In the genomic region with DNA sequence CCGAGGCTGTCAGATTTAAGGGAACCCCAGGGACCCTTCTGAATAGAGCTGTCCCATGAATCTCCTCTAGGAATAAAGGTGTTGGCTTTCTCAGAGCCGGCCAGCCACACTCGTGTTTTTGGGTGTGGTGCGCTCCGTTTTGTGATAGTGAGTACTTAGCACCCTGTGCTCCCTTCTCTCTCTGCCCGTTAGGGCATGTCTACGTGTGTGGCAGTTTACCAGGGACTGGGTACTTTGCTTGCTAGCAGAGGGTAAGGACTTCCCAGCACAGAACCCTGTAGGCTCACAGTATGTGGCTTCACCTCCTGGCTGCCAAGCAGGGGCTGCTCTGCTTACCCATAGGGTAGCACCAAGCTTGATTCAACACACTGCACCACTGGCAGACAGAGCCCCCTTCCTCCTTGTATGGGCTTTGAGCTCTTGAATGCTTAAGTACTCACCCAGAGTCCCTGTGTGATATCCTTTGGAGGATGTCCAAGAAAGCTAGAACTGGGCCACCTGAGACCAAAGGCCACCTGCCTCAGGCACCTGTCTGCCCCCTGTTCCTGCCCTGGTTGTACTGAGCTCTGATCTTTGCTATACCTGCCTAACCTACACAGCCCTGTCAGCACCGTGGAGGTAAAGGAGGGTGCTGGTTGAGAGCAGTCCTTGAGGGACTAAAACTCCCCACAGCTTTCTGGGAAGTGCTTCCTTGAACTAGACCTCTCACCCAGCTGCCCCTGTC, we compare ENCODE assay signal across 28 mouse cellular contexts. TPM values are rescaled to one million over a fixed set of nuclear protein-coding genes. Genes with fewer than 3 reads are reported as not detected.
DNase-seq lines count a peak whose midpoint lies in the region; ATAC-seq and TF ChIP-seq lines count a peak whose summit lies in the region.
"Had no signal": no experiment of that assay in that cellular context is flagged by ENCODE, and none has a peak within 500 bp of the region (broad histone marks: within the 10 kb centered on the region; RNA-seq: fewer than 3 reads in every experiment).

No protein-coding gene starts in this region.

- WGBS in forebrain, embryonic 13.5 days, result 92% methylated on average over 8 of the region's 8 CpGs
- 90% methylated on average over 8 of the region's 8 CpGs for WGBS in forebrain, embryonic 12.5 days
- 86% methylated on average over 8 of the region's 8 CpGs for WGBS in hindbrain, embryonic 15.5 days
- 85% methylated on average over 8 of the region's 8 CpGs for WGBS in hindbrain, postnatal 0 days
- 89% methylated on average over 8 of the region's 8 CpGs for WGBS in midbrain, embryonic 12.5 days
- 90% methylated on average over 8 of the region's 8 CpGs for WGBS in midbrain, embryonic 11.5 days
- WGBS in neural tube, embryonic 13.5 days, result 74% methylated on average over 8 of the region's 8 CpGs

- ATAC-seq in forebrain, embryonic 13.5 days, result no peak
- no peak for ATAC-seq in forebrain, embryonic 12.5 days (ENCODE audit: low FRiP score)
- ATAC-seq in hindbrain, embryonic 15.5 days (ENCODE audit: low FRiP score, low read depth), result no peak
- ATAC-seq in hindbrain, postnatal 0 days, result no peak
- no peak for ATAC-seq in midbrain, embryonic 12.5 days (ENCODE audit: low FRiP score, low read depth)
- no peak for ATAC-seq in midbrain, embryonic 11.5 days (ENCODE audit: low FRiP score)
- ATAC-seq in neural tube, embryonic 13.5 days (ENCODE audit: low read depth), result no peak
- no peak for ATAC-seq in activated CD4-positive, CD25-positive, alpha-beta regulatory T cell, adult 4 months
- ATAC-seq: forebrain, postnatal 0 days; intestine, postnatal 0 days had no signal

- H3K9me3 ChIP-seq in forebrain, embryonic 13.5 days (replicated peaks), result no peaks in the 10 kb centered on the region
- H3K9me3 ChIP-seq in forebrain, embryonic 12.5 days, result no peaks in the 10 kb centered on the region
- no peaks in the 10 kb centered on the region for H3K9me3 ChIP-seq in hindbrain, embryonic 15.5 days
- H3K9me3 ChIP-seq in hindbrain, postnatal 0 days (ENCODE audit: low read length), result no peaks in the 10 kb centered on the region
- H3K9me3 ChIP-seq in midbrain, embryonic 12.5 days, result no peaks in the 10 kb centered on the region
- no peaks in the 10 kb centered on the region for H3K9me3 ChIP-seq in midbrain, embryonic 11.5 days (ENCODE audit: control insufficient read depth, low read length)
- no peaks in the 10 kb centered on the region for H3K9me3 ChIP-seq in neural tube, embryonic 13.5 days
- H3K9me3 ChIP-seq: embryonic facial prominence, embryonic 13.5 days; forebrain, embryonic 10.5 days; G1E; heart, embryonic 10.5 days; heart, embryonic 15.5 days; limb, embryonic 10.5 days; limb, embryonic 15.5 days had no signal

- DNase-seq in hindbrain, postnatal 0 days (ENCODE audit: low spot score), result no peak
- no peak for DNase-seq in midbrain, embryonic 11.5 days (ENCODE audit: low spot score, missing footprints)
- DNase-seq: adrenal gland, postnatal 10 days; cerebellum, adult 11 months; cerebellum, adult 9-11 months; forebrain, postnatal 0 days; layer of hippocampus, adult 9-11 months; lung, embryonic 14.5 days; lung, postnatal 14 days; right cerebral cortex, adult 18-20 months; thymus, adult 18-20 months had no signal

- H3K9ac ChIP-seq in forebrain, embryonic 13.5 days, result peak overlapping the region; percentile 45
- H3K9ac ChIP-seq in forebrain, embryonic 12.5 days, result no peak overlapping the region
- H3K9ac ChIP-seq in hindbrain, embryonic 15.5 days, result no peak overlapping the region
- no peak overlapping the region for H3K9ac ChIP-seq in hindbrain, postnatal 0 days (replicated peaks; ENCODE audit: low read length)
- H3K9ac ChIP-seq in midbrain, embryonic 12.5 days (replicated peaks), result peak overlapping the region; percentile 28; the same call in 1 of the 2 replicates
- H3K9ac ChIP-seq in midbrain, embryonic 11.5 days (ENCODE audit: low read length), result no peak overlapping the region
- peak overlapping the region; percentile 31; the same call in 1 of the 2 replicates for H3K9ac ChIP-seq in neural tube, embryonic 13.5 days
- H3K9ac ChIP-seq: embryonic facial prominence, embryonic 13.5 days; forebrain, postnatal 0 days; heart, embryonic 15.5 days; limb, embryonic 15.5 days; liver, embryonic 14.5 days; lung, embryonic 14.5 days had no signal

- H3K36me3 ChIP-seq in forebrain, embryonic 13.5 days (ENCODE audit: poor library complexity, severe bottlenecking), result peaks cover 56% of the 10 kb centered on the region
- peaks cover 54% of the 10 kb centered on the region for H3K36me3 ChIP-seq in forebrain, embryonic 12.5 days (replicated peaks)
- peaks cover 27% of the 10 kb centered on the region for H3K36me3 ChIP-seq in hindbrain, embryonic 15.5 days
- peaks cover 31% of the 10 kb centered on the region for H3K36me3 ChIP-seq in hindbrain, postnatal 0 days (ENCODE audit: insufficient read depth, low read length)
- H3K36me3 ChIP-seq in midbrain, embryonic 12.5 days, result peaks cover 53% of the 10 kb centered on the region
- peaks cover 6% of the 10 kb centered on the region; the same call in 1 of the 2 replicates for H3K36me3 ChIP-seq in midbrain, embryonic 11.5 days (ENCODE audit: control insufficient read depth, insufficient read depth, low read length)
- H3K36me3 ChIP-seq in neural tube, embryonic 13.5 days, result peaks cover 50% of the 10 kb centered on the region

- H3K4me2 ChIP-seq in forebrain, embryonic 13.5 days, result peak overlapping the region; percentile 37; the same call in 1 of the 2 replicates
- H3K4me2 ChIP-seq in forebrain, embryonic 12.5 days, result no peak overlapping the region
- peak overlapping the region; percentile 69; the same call in 1 of the 2 replicates for H3K4me2 ChIP-seq in hindbrain, embryonic 15.5 days
- no peak overlapping the region for H3K4me2 ChIP-seq in hindbrain, postnatal 0 days (ENCODE audit: low read depth, low read length)
- peak overlapping the region; percentile 2; the same call in 1 of the 2 replicates for H3K4me2 ChIP-seq in midbrain, embryonic 12.5 days (replicated peaks)
- H3K4me2 ChIP-seq in midbrain, embryonic 11.5 days, result no peak overlapping the region
- peak overlapping the region; percentile 67 for H3K4me2 ChIP-seq in neural tube, embryonic 13.5 days
- H3K4me2 ChIP-seq: embryonic facial prominence, embryonic 13.5 days; heart, embryonic 15.5 days; limb, embryonic 15.5 days; lung, embryonic 14.5 days had no signal

- no peak overlapping the region for H3K27ac ChIP-seq in forebrain, embryonic 13.5 days
- no peak overlapping the region for H3K27ac ChIP-seq in forebrain, embryonic 12.5 days
- no peak overlapping the region for H3K27ac ChIP-seq in hindbrain, embryonic 15.5 days (replicated peaks)
- H3K27ac ChIP-seq in hindbrain, postnatal 0 days, result no peak overlapping the region
- no peak overlapping the region for H3K27ac ChIP-seq in midbrain, embryonic 12.5 days (replicated peaks)
- no peak overlapping the region for H3K27ac ChIP-seq in midbrain, embryonic 11.5 days (ENCODE audit: low read depth, low read length)
- H3K27ac ChIP-seq in neural tube, embryonic 13.5 days (replicated peaks), result no peak overlapping the region
- H3K27ac ChIP-seq: embryonic facial prominence, embryonic 13.5 days; forebrain, embryonic 10.5 days; heart, embryonic 10.5 days; heart, embryonic 15.5 days; kidney, postnatal 0 days; limb, embryonic 10.5 days; limb, embryonic 15.5 days; liver, embryonic 14.5 days; stomach, postnatal 0 days had no signal

- no peaks in the 10 kb centered on the region for H3K27me3 ChIP-seq in forebrain, embryonic 13.5 days
- no peaks in the 10 kb centered on the region for H3K27me3 ChIP-seq in forebrain, embryonic 12.5 days
- H3K27me3 ChIP-seq in hindbrain, embryonic 15.5 days, result no peaks in the 10 kb centered on the region
- no peaks in the 10 kb centered on the region for H3K27me3 ChIP-seq in hindbrain, postnatal 0 days (ENCODE audit: insufficient read depth, low read length)
- no peaks in the 10 kb centered on the region for H3K27me3 ChIP-seq in midbrain, embryonic 12.5 days
- no peaks in the 10 kb centered on the region for H3K27me3 ChIP-seq in midbrain, embryonic 11.5 days (ENCODE audit: control insufficient read depth, insufficient read depth, low read length)
- no peaks in the 10 kb centered on the region for H3K27me3 ChIP-seq in neural tube, embryonic 13.5 days
- H3K27me3 ChIP-seq: embryonic facial prominence, embryonic 13.5 days; heart, embryonic 15.5 days; limb, embryonic 15.5 days had no signal

- TF ChIP-seq CTCF in hindbrain, postnatal 0 days (IDR thresholded peaks at IDR 0.05; ENCODE audit: low read depth), result no peak

- H3K4me1 ChIP-seq in forebrain, embryonic 13.5 days, result peaks cover 28% of the 10 kb centered on the region
- H3K4me1 ChIP-seq in forebrain, embryonic 12.5 days, result peaks cover 20% of the 10 kb centered on the region
- H3K4me1 ChIP-seq in hindbrain, embryonic 15.5 days (replicated peaks), result peaks cover 28% of the 10 kb centered on the region
- H3K4me1 ChIP-seq in hindbrain, postnatal 0 days (ENCODE audit: insufficient read depth, low read length), result peaks cover 16% of the 10 kb centered on the region; the same call in 1 of the 2 replicates
- H3K4me1 ChIP-seq in midbrain, embryonic 12.5 days, result peaks cover 21% of the 10 kb centered on the region
- H3K4me1 ChIP-seq in midbrain, embryonic 11.5 days (ENCODE audit: control insufficient read depth, insufficient read depth, low read length), result peaks cover 9% of the 10 kb centered on the region
- H3K4me1 ChIP-seq in neural tube, embryonic 13.5 days (replicated peaks), result peaks cover 33% of the 10 kb centered on the region

- H3K4me3 ChIP-seq in forebrain, embryonic 13.5 days, result no peak overlapping the region
- H3K4me3 ChIP-seq in forebrain, embryonic 12.5 days (replicated peaks), result no peak overlapping the region
- no peak overlapping the region for H3K4me3 ChIP-seq in hindbrain, embryonic 15.5 days
- no peak overlapping the region for H3K4me3 ChIP-seq in hindbrain, postnatal 0 days (ENCODE audit: low read length)
- H3K4me3 ChIP-seq in midbrain, embryonic 12.5 days, result no peak overlapping the region
- H3K4me3 ChIP-seq in midbrain, embryonic 11.5 days (ENCODE audit: low read depth, low read length), result no peak overlapping the region
- H3K4me3 ChIP-seq in neural tube, embryonic 13.5 days, result no peak overlapping the region
- H3K4me3 ChIP-seq: embryonic facial prominence, embryonic 13.5 days; forebrain, embryonic 10.5 days; heart, embryonic 10.5 days; heart, embryonic 15.5 days; limb, embryonic 10.5 days; limb, embryonic 15.5 days had no signal

RNA-seq across cellular contexts. Expression of a gene that starts 16.2 kb away (rescaled TPM):
- 164 and 168 TPM in 2 replicates for polyA plus RNA-seq in forebrain, embryonic 13.5 days (2015; fragmentation: Nextera tagmentation; extraction: Ambion mirVana)
- 149 and 150 TPM in 2 replicates for polyA plus RNA-seq in forebrain, embryonic 12.5 days (2016; fragmentation: Nextera tagmentation; extraction: Ambion mirVana)
- polyA plus RNA-seq in hindbrain, embryonic 15.5 days (2015; fragmentation: Nextera tagmentation; extraction: Ambion mirVana), result 155 and 158 TPM in 2 replicates
- total RNA-seq in hindbrain, postnatal 0 days (2014; rRNA removed), result 59.5 and 74.4 TPM in 2 replicates
- polyA plus RNA-seq in hindbrain, postnatal 0 days (2015; fragmentation: Nextera tagmentation; extraction: Ambion mirVana), result 169 and 173 TPM in 2 replicates
- polyA plus RNA-seq in midbrain, embryonic 12.5 days (2016; fragmentation: Nextera tagmentation; extraction: Ambion mirVana), result 144 TPM in 2 replicates
- 128 and 134 TPM in 2 replicates for polyA plus RNA-seq in midbrain, embryonic 11.5 days (2014; fragmentation: Nextera tagmentation; extraction: Ambion mirVana)
- polyA plus RNA-seq in neural tube, embryonic 13.5 days (2015; fragmentation: Nextera tagmentation; extraction: Ambion mirVana), result 170 and 172 TPM in 2 replicates
- polyA plus RNA-seq in activated CD4-positive, CD25-positive, alpha-beta regulatory T cell, adult 4 months (2017; shearing (Covaris generic)), result 10 to 100 TPM; 15.6 to 19.7 TPM

RNA-seq across cellular contexts. Expression of a gene that starts 21.2 kb away (rescaled TPM):
- 3.7 and 6.3 TPM in 2 replicates for polyA plus RNA-seq in forebrain, embryonic 13.5 days (2015; fragmentation: Nextera tagmentation; extraction: Ambion mirVana)
- 5.9 and 7.7 TPM in 2 replicates for polyA plus RNA-seq in forebrain, embryonic 12.5 days (2016; fragmentation: Nextera tagmentation; extraction: Ambion mirVana)
- 4.3 and 4.9 TPM in 2 replicates for polyA plus RNA-seq in hindbrain, embryonic 15.5 days (2015; fragmentation: Nextera tagmentation; extraction: Ambion mirVana)
- 10.6 and 16.7 TPM in 2 replicates for total RNA-seq in hindbrain, postnatal 0 days (2014; rRNA removed)
- polyA plus RNA-seq in hindbrain, postnatal 0 days (2015; fragmentation: Nextera tagmentation; extraction: Ambion mirVana), result 7.4 and 8.7 TPM in 2 replicates
- polyA plus RNA-seq in midbrain, embryonic 12.5 days (2016; fragmentation: Nextera tagmentation; extraction: Ambion mirVana), result 6.8 and 8.7 TPM in 2 replicates
- polyA plus RNA-seq in midbrain, embryonic 11.5 days (2014; fragmentation: Nextera tagmentation; extraction: Ambion mirVana), result 6.9 and 7.6 TPM in 2 replicates
- polyA plus RNA-seq in neural tube, embryonic 13.5 days (2015; fragmentation: Nextera tagmentation; extraction: Ambion mirVana), result 3.2 and 4.7 TPM in 2 replicates
- 1 to 10 TPM; 2.9 to 4.2 TPM for polyA plus RNA-seq in activated CD4-positive, CD25-positive, alpha-beta regulatory T cell, adult 4 months (2017; shearing (Covaris generic))

RNA-seq across cellular contexts. Expression of a gene that starts 58.6 kb away (rescaled TPM):
- polyA plus RNA-seq in forebrain, embryonic 13.5 days (2015; fragmentation: Nextera tagmentation; extraction: Ambion mirVana), result 7.3 and 7.8 TPM in 2 replicates
- polyA plus RNA-seq in forebrain, embryonic 12.5 days (2016; fragmentation: Nextera tagmentation; extraction: Ambion mirVana), result 5.4 and 6.2 TPM in 2 replicates
- 24.7 and 25.5 TPM in 2 replicates for polyA plus RNA-seq in hindbrain, embryonic 15.5 days (2015; fragmentation: Nextera tagmentation; extraction: Ambion mirVana)
- total RNA-seq in hindbrain, postnatal 0 days (2014; rRNA removed), result 38.2 and 55.7 TPM in 2 replicates
- polyA plus RNA-seq in hindbrain, postnatal 0 days (2015; fragmentation: Nextera tagmentation; extraction: Ambion mirVana), result 20.4 and 23.1 TPM in 2 replicates
- 7.6 and 7.9 TPM in 2 replicates for polyA plus RNA-seq in midbrain, embryonic 12.5 days (2016; fragmentation: Nextera tagmentation; extraction: Ambion mirVana)
- polyA plus RNA-seq in midbrain, embryonic 11.5 days (2014; fragmentation: Nextera tagmentation; extraction: Ambion mirVana), result 2.2 and 2.7 TPM in 2 replicates
- 19.6 and 23.9 TPM in 2 replicates for polyA plus RNA-seq in neural tube, embryonic 13.5 days (2015; fragmentation: Nextera tagmentation; extraction: Ambion mirVana)
- polyA plus RNA-seq in activated CD4-positive, CD25-positive, alpha-beta regulatory T cell, adult 4 months (2017; shearing (Covaris generic)), result not detected
- polyA plus RNA-seq: G1E had no signal

Comparison
In these comparisons a context has a peak if more than half of its experiments do, and no peak if none do; other contexts are left out.
1. H3K4me2 ChIP-seq: peak in forebrain, embryonic 13.5 days (single experiment), hindbrain, embryonic 15.5 days (single experiment), midbrain, embryonic 12.5 days (single experiment) and neural tube, embryonic 13.5 days (single experiment); none in forebrain, embryonic 12.5 days (single experiment), hindbrain, postnatal 0 days (single experiment) and midbrain, embryonic 11.5 days (single experiment).
2. H3K9ac ChIP-seq: peak in forebrain, embryonic 13.5 days (single experiment), midbrain, embryonic 12.5 days (single experiment) and neural tube, embryonic 13.5 days (single experiment); none in forebrain, embryonic 12.5 days (single experiment), hindbrain, embryonic 15.5 days (single experiment), hindbrain, postnatal 0 days (single experiment) and midbrain, embryonic 11.5 days (single experiment).